Mouse (Mus musculus): ENCODE measurements around the gene Filip1l.

DNA sequence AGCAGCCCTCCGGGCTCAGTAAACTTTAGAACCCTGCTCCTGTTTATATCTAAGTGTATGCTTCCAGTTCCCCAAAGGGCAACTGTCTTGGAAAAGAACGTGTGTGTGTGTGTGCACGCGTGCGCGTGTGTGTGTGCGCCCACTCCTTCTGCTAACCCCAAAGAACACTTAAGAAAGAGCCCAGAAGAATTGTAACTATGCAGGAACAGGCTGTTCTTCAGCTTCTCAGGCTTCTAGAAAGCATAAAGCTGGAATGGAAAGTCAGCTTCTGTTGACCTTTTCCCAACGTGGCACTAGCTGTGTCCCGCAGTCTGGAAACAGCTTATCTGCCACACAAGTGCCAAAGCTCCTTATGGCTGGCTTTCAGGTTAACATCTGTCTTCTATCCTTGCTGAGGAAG lies 37.9 kb upstream of the Filip1l start:
- TF ChIP-seq CEBPB (IDR thresholded peaks at IDR 0.05; ENCODE audit: insufficient read depth, poor library complexity, severe bottlenecking) (no peak), POLR2A (IDR thresholded peaks at IDR 0.05; ENCODE audit: insufficient read length, low read depth) (no peak), TCF12 (IDR thresholded peaks at IDR 0.05; ENCODE audit: insufficient read depth, poor library complexity, severe bottlenecking) (no peak)
